Mouse (Mus musculus) adrenal gland (tissue): ENCODE data around the gene Mgat3.

ENCODE experiments used
- intact Hi-C: fragments of 180-260 bp; cut with DNase I; formaldehyde crosslinking; loops from one replicate; pipeline ENCODE4 v1.15.1; 2025

The Mgat3 gene

GRCm38 (mm10) chr15:80147090-80147489 lies 26.4 kb upstream of the Mgat3 start:
- intact Hi-C loops = loop anchor here (10.0 kb wide), 1 partner anchor 68 kb away; no protein-coding TSS in a partner anchor

- intact Hi-C loops = loop anchor here (10.0 kb wide), 1 partner anchor 67 kb away; no protein-coding TSS in a partner anchor
Observed at GRCm38 (mm10) chr15:80147511-80147910, 26.0 kb upstream of the Mgat3 start.

GRCm38 (mm10) chr15:80148565-80148964 lies 25.0 kb upstream of the Mgat3 start:
- intact Hi-C loops = loop anchor here (10.0 kb wide), 1 partner anchor 66 kb away; no protein-coding TSS in a partner anchor

GRCm38 (mm10) chr15:80149517-80149916 lies 24.0 kb upstream of the Mgat3 start:
- intact Hi-C loops = loop anchor here (10.0 kb wide), 1 partner anchor 65 kb away; no protein-coding TSS in a partner anchor

- intact Hi-C loops = no loop called here
Observed at GRCm38 (mm10) chr15:80152663-80153062, 20.9 kb upstream of the Mgat3 start.

- intact Hi-C loops = no loop called here
Observed at GRCm38 (mm10) chr15:80153757-80154156, 19.8 kb upstream of the Mgat3 start.

GRCm38 (mm10) chr15:80155707-80156106 lies 17.8 kb upstream of the Mgat3 start:
- intact Hi-C loops = no loop called here

GRCm38 (mm10) chr15:80157197-80157943 lies 16.2 kb upstream of the Mgat3 start:
- intact Hi-C loops = no loop called here

GRCm38 (mm10) chr15:80158001-80158706 lies 15.4 kb upstream of the Mgat3 start:
- intact Hi-C loops = no loop called here

GRCm38 (mm10) chr15:80158707-80159090 lies 14.8 kb upstream of the Mgat3 start:
- intact Hi-C loops = no loop called here

GRCm38 (mm10) chr15:80159286-80159901 lies 14.1 kb upstream of the Mgat3 start:
- intact Hi-C loops = no loop called here

- intact Hi-C loops = no loop called here
Observed at GRCm38 (mm10) chr15:80160223-80160622, 13.3 kb upstream of the Mgat3 start.

- intact Hi-C loops = no loop called here
Observed at GRCm38 (mm10) chr15:80160726-80161125, 12.8 kb upstream of the Mgat3 start.

GRCm38 (mm10) chr15:80161199-80161598 lies 12.3 kb upstream of the Mgat3 start:
- intact Hi-C loops = no loop called here

GRCm38 (mm10) chr15:80162401-80162964 lies 11.0 kb upstream of the Mgat3 start:
- intact Hi-C loops = no loop called here

- intact Hi-C loops = no loop called here
Observed at GRCm38 (mm10) chr15:80163274-80163673, 10.2 kb upstream of the Mgat3 start.

- intact Hi-C loops = no loop called here
Observed at GRCm38 (mm10) chr15:80163716-80164115, 9.8 kb upstream of the Mgat3 start.

GRCm38 (mm10) chr15:80165396-80165795 lies 8.1 kb upstream of the Mgat3 start:
- intact Hi-C loops = no loop called here

- intact Hi-C loops = no loop called here
Observed at GRCm38 (mm10) chr15:80169484-80169883, 4.0 kb upstream of the Mgat3 start.

GRCm38 (mm10) chr15:80170357-80170756 lies 3.2 kb upstream of the Mgat3 start:
- intact Hi-C loops = no loop called here

GRCm38 (mm10) chr15:80171286-80171685 lies 2.2 kb upstream of the Mgat3 start:
- intact Hi-C loops = no loop called here

- intact Hi-C loops = no loop called here
Observed at GRCm38 (mm10) chr15:80171791-80172190, 1.7 kb upstream of the Mgat3 start.
